Mouse (Mus musculus): ENCODE results near the gene Gm37240.

- TF ChIP-seq CTCF (IDR thresholded peaks at IDR 0.05; ENCODE audit: low read depth, low read length), result no peak
- TF ChIP-seq POLR2A (IDR thresholded peaks at IDR 0.05; ENCODE audit: borderline replicate concordance, low read depth, low read length), result no peak
Measured at GRCm38 (mm10) chr3:84472955-84473354, 1414.4 kb downstream of the Gm37240 start.

Measured in bone marrow macrophage, adult 2 months (primary cell).